Mouse (Mus musculus) CD4-positive helper T cell, adult 2 months (primary cell): Measurements from ENCODE around the gene Nr1h3.
A peak's percentile ranks its signal among the peaks of the same experiment; 100 is the strongest.

ENCODE experiments used
- DNase-seq: peaks from one replicate; pipeline ENCODE4 v3.0.0-alpha.2; 2012; ENCODE audit warnings: low read depth, missing footprints, low spot score

Nr1h3 gene

GRCm38 (mm10) chr2:91186208-91186607 lies 16.4 kb downstream of the Nr1h3 start:
- DNase-seq: no peak

GRCm38 (mm10) chr2:91183711-91184405 lies 18.8 kb downstream of the Nr1h3 start, which contains the start of gene Madd:
TSS of gene Madd (minus strand) at chr2:91183837.
- DNase-seq: peak; percentile 88

GRCm38 (mm10) chr2:91183148-91183513 lies 19.5 kb downstream of the Nr1h3 start:
- peak; percentile 99 for DNase-seq

GRCm38 (mm10) chr2:91182405-91183147 lies 20.1 kb downstream of the Nr1h3 start:
- peak; percentile 92 for DNase-seq

DNA sequence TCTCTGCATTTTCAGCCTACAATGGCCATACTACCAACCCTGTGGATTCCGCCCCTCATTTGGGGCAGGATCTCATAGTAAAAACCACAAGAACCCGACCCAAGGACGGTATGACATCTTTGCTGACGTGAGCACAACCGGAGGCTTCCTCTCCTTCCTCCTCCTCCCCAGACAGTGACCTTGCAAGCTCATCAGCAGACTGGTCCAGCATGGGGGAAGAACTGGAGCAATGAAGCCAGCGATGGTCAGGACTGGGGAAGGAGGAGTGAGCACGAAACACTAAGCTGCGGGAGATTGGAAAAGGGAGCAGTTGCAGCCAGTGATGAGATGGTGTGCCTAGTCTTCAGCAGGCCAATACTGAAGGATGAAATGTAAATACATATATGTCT lies 20.6 kb downstream of the Nr1h3 start:
- peak; percentile 80 for DNase-seq

- DNase-seq: no peak
Measured at GRCm38 (mm10) chr2:91180706-91181105, 21.9 kb downstream of the Nr1h3 start.

DNA sequence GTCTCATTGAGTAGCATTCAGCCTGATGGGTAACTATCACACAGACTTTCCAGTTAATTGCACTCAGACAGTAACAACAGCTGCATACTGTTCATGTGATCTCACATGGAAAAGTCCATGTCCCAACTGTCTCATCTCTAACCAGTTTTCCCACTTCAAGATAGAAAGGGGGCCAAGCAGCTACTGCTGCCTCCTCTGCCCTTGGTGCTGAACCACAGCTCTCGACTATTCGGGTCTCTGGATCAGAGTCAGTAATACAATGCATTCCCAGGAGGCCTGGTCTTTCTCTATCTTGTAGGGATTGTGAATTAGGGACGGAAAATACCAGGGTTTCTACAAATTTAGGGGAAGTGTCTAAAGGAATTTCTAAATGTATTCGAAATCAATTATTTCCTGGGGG lies 22.8 kb downstream of the Nr1h3 start:
- no peak for DNase-seq

DNA sequence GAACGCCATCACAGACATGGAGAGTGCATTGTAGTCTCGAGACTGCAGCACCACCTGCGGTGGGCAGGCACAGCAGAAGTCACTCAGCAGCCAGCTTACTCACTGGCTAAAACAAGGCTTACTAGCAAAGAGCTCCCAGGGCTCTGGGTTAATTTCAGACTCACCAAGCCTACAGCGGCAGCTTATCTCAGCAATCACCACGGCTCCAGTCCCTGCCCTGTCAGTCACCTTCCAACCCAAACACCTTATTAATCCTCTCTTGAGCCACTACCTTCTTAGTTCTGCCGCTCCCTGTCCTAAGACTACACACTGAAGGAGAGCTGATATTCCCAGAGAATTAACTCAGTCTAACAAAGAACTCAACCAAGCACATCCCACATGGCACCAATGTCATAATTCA lies 26.4 kb downstream of the Nr1h3 start:
- no peak for DNase-seq

DNA sequence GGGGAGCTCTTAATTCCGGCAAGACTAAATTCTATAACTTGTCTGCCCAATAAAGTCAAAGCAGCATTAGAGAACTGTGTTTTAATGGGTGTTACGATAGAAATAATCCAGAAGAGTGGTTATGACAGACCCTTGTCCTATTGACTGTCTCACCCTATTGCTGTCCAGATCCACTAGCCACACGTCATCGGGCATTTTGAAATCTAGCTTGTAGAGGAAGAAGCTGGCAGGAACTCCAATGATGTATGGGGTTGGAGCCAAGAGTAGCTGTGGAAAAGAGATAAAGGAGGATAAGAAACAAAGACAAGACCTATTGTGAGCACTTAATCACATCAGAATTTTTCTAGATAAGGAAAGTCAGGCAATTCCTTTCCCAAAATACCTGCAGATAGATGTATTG lies 27.1 kb downstream of the Nr1h3 start:
- DNase-seq: no peak

DNA sequence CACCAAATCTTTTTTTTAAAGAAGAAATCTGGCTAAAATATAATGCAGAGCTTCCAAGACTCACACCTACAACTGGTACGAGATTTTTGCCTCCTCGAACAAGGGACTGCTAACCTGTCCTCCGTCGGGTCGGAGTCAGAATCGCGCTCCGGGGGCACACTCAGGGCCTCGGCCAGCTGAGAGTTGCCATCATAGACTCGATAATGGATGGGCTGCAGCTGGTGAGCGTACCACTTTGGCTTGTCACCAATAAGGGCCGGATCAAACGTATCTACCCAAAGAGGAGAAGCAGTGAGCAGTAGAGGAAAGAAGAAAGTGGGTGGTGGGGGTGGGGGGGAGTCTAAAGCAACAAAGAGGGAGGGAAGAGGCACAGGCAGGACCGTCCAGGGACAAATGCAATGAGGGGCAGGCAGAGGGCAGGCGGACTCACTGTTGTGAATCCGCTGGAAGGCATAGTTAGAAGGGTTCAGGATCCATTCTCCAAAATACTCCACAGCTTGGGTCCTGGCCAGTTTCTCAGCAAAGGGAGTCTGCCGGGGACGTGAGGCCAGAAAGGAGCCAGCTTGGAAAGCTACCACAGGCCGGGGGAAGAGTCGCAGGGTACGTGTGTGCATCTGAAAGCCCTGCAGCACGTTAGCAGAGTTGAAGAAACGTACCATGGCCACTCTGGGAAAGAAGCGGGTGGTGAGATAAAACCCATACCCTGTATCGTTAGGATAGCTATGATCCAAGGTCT lies 32.9 kb downstream of the Nr1h3 start:
- no peak for DNase-seq

DNA sequence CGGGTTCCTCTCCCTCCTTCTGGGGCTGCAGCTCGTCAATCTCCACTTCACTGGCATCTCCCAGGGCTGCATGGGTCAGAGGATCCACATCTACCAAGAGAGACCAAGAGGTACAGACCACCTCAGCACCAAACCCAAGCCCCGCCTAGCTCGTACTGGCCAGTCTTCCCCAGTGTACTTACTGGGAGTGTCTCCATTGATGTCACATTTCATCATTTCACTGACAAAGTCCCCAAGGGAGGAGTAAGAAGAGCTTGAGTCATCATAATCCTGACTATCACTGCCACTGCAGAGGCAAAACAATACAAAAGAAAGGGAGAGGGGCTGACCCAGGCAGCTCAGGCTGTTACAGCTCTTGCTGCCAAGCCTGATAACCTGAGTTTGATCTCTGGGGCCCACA lies 35.0 kb downstream of the Nr1h3 start:
- no peak for DNase-seq

DNA sequence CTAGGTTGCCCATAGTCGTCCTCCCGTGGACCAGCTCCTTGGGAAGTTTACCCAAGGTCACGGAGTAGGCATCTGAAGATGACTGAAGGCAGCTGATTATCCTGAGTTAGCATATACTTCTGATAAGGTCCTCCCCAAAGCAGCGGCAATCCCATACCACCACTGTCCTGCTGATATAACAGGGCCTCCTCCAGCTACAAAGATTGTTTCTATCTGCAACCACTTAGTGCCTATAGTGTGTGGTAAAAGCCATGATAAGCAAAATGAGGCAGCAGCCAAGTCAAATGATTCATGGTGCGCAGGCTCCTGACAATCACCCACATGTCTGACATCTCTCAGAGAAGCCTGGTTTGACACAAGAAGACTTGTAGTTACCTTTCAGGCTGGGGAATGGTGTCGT lies 37.6 kb downstream of the Nr1h3 start:
- DNase-seq: no peak

DNA sequence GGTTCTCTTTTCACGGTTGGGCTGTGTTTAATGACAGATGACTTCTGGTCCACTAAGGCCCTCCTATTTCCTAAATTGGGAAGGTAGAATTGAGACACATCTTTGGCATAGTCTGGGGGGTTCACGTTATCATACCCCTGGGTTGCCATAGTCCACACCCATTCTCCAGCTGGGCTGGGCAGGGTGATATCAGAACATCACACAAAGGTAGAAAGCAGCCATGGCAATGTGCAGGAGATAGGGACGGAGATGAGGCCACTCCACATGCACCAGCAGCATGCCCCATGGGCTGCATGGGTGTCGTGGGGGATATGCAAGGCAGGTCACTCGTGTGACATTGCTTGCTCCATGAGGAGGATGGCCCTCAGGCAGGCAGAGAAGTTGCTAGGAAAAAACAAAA lies 39.1 kb downstream of the Nr1h3 start:
- no peak for DNase-seq

GRCm38 (mm10) chr2:91162952-91163351 lies 39.7 kb downstream of the Nr1h3 start:
- DNase-seq: no peak

- no peak for DNase-seq
Measured at GRCm38 (mm10) chr2:91160591-91160990, 42.0 kb downstream of the Nr1h3 start.

- DNase-seq: no peak
Measured at GRCm38 (mm10) chr2:91157002-91157752, 45.5 kb downstream of the Nr1h3 start.

DNA sequence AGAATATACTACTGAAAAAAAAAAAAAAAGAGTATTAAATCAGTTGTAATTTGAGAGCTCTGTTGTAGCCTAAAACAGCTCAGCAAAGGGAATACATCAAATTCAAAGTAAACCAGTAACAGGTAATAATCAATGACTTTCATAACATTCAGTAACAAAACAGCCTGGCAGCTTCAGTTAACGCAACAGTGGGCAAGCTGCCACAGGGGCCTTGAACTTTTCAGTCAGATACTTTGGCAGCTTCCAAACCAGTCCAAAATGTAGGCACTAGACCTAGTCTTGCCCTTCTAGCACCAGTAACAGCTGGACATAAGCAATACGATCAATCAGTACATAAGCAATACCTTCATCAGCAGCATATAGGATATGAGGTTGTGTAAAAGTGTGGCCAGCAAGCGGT lies 48.5 kb downstream of the Nr1h3 start:
- DNase-seq: no peak

DNA sequence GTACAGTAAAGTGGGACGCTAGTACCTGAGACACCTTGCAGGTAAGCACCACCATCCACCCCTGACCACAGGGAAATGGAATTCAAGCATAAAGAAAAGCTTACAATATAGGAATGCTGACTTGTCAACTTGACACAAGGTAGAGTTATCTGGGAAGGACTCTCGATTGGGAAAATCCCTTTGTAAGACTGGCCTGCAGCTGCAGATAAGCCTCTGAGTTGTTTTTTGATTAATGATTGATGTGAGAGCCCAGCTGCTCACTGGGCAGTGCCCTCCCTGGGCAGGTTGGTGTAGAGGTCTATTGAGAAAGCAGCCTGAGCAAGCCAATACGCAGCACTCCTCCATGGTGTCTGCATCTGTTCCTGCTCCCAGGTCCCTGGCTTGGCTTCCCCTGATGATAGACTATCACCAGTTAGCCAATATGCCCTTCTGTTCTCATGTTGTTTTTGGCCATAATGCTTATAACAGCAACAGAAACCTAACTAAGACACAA lies 49.7 kb downstream of the Nr1h3 start:
- DNase-seq: no peak

GRCm38 (mm10) chr2:91151331-91151730 lies 51.3 kb downstream of the Nr1h3 start:
- no peak for DNase-seq

DNA sequence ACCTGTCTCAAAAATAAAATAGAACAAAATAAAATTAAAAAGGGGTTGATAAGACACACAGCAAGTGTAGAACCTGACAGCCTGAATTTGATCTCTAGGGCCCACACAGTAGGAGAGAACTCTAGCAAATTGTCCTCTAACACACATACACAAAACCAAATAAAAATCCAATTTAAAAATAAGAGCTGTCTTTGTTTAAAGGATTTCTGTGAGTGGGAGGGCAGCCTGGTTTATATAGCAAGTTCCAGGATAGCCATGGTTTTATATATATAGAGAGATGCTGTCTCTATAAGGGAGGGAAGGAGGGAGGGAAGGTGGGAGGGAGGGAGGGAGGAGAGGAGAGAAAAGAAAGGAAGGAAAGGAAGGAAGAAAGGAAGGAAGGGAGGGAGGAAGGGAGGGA lies 54.5 kb downstream of the Nr1h3 start:
- no peak for DNase-seq

DNA sequence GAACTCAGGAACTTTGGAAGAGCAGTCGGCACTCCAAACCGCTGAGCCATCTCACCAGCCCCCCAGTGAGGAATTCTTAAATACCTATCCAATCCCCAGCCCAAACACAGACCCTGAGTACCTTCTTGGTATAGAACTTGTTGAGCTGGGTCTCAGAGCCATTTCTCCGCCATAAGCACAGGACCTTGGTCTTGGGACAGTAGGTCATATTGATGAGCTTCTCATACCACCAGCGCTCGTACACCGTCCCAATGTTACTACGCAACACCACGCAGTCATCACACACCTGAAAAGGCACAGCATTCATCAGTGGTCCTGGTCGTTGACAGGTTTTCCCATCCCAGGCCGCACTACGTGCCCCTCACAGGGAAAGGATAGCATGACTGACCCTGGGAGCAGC lies 59.2 kb downstream of the Nr1h3 start:
- DNase-seq: no peak

- DNase-seq: no peak
Measured at GRCm38 (mm10) chr2:91142920-91143319, 59.7 kb downstream of the Nr1h3 start.
